Mouse (Mus musculus): ENCODE data around the gene Cacna1b. TPM values are rescaled to one million over a fixed set of nuclear protein-coding genes. Genes with fewer than 3 reads are reported as not detected.

The Cacna1b gene
- total RNA-seq, 2 experiments from 2014 or later = 94.8 to 105 TPM

DNA sequence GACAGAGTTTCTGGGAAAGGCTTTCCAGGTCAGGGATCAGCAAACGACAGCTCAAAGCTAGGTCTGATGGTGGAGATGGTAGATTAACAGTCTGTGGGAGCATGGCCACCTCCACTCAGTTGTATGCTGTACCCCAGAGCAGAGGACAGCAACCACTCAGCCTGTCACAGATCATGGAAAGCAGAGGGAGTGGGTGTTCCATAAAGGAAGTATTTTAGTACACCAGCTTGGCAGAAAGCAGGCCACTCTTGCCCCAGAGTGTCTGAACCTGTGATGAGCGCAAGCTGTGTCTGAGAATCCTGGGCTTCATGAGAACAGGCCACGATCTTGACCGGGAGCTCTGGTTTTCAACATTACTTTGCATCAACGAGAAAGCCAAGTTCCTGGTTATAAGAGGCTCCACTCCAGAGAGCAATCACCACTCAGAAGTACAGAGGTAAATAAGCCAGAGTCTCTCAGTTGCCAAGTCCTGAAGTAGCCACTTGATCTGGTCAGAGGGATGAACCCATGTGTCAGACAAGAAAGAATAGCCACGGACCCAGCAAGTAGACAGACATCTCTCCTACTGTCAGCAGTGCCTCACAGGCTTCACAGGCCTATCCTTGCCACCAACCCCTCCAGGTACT is 103.7 kb downstream of the Cacna1b start:
- no peak for DNase-seq (ENCODE audit: low spot score in 2 of 2)

DNA sequence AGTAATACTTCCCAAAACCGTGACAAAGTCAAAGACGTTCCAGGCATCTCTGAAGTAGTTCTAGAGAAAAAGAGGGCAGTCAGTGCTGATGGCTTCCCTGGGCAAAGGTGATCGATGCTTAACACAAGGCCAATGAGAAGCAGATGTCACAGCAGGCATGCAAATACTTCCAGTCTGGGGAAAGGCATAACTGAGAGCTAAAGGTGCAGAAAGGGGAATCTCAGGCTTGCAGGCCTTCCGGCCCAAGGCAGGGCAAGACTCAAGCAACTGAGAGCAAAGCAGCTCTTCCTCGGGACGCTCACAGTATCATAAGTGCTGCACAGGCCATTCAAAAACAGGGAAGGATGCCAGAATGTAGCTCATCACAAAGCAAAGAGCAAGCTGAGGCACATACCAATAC is 114.4 kb downstream of the Cacna1b start:
- DNase-seq (ENCODE audit: low spot score in 2 of 2) = no peak

GRCm38 (mm10) chr2:24646452-24647146 is 116.4 kb downstream of the Cacna1b start:
- no peak for DNase-seq (ENCODE audit: low spot score in 2 of 2)

- no peak for DNase-seq (ENCODE audit: low spot score in 2 of 2)
Observed at GRCm38 (mm10) chr2:24642834-24643233, 120.1 kb downstream of the Cacna1b start.

- no peak for DNase-seq (ENCODE audit: low spot score in 2 of 2)
Observed at GRCm38 (mm10) chr2:24638102-24638954, 124.6 kb downstream of the Cacna1b start.

DNA sequence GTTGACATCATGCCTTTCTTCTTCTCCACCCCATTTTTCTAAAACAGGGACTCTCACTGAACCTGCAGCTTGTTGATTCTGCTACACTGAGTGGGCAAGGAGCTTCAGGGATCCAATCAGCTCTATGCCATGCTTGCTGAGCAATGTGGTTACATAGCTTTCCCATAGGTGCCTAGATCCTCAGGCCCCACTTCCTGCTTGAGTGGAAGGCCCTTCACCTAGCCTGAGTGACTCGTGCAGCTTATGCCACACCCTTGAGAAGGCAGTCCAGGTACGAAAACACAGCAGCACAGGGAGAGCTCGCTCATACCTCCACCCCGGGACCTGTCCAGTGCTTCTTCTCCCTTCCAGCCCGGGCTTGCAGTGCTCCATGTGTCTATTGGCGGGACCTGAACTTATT is 129.3 kb downstream of the Cacna1b start:
- no peak for DNase-seq (ENCODE audit: low spot score in 2 of 2)

- DNase-seq (ENCODE audit: low spot score in 2 of 2) = no peak
Observed at GRCm38 (mm10) chr2:24617141-24617540, 145.8 kb downstream of the Cacna1b start.

DNA sequence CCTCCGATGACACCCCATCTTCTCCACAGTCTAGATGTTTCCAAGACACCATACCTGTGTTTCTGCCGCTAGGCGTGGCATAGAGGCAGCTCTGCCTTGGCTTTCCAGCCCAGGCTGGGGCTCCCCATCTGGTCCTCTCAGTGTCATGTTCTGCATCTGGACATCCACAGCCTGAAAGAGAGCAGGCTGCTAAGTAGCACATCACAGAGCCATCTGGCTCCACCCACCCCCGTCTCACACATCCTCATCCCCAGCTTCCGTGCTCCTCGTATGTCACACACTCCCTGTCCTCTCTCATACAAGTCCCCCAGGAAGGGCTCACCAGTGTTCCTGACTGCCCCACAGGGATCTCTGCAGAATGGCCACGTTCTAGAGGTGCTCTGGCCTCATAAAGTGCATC is 153.2 kb downstream of the Cacna1b start:
- DNase-seq (ENCODE audit: low spot score in 2 of 2) = peak in 1 of 2 experiments; percentile 28

- no peak for DNase-seq (ENCODE audit: low spot score in 2 of 2)
Observed at GRCm38 (mm10) chr2:24608765-24609138, 154.2 kb downstream of the Cacna1b start.

- no peak for DNase-seq (ENCODE audit: low spot score in 2 of 2)
Observed at GRCm38 (mm10) chr2:24607905-24608764, 154.8 kb downstream of the Cacna1b start.

GRCm38 (mm10) chr2:24606531-24606930 is 156.4 kb downstream of the Cacna1b start:
- DNase-seq (ENCODE audit: low spot score in 2 of 2) = no peak

DNA sequence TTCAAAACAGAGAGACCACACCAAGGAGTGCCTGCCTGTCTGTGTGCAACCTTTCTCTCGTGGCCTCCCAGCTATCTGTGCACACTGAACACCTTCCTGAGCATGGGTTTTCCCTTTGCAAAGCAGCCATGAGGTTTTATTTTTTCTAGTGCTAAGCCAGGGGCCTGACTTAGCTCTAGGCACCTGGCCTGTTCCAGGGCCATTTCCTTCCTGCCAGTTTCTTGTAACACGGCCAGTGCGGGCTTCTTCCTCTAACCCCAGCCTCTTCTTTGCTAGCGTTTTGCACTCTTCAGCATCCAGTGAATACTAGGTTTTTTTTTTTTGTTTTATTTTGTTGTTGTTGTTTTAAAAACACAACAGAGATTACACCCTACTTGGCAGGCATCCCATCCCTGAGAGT is 157.9 kb downstream of the Cacna1b start:
- no peak for DNase-seq (ENCODE audit: low spot score in 2 of 2)

DNA sequence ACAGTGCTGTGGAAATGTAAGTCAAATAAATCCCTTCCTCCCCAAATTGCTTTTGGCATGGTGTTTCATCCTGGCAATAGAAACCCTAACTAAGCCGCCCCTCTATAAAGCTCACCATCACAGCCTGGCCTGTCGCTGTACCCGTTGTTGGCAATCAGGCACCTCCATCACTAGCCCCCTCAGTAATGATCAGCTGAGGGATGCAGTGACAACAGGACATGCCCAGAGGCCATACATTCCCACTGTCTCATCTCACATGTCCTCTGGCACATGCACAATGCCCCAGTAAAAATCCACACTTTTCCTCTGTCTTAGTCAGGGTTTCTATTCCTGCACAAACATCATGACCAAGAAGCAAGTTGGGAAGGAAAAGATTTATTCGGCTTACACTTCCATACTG is 173.5 kb downstream of the Cacna1b start:
- DNase-seq (ENCODE audit: low spot score in 2 of 2) = no peak

DNA sequence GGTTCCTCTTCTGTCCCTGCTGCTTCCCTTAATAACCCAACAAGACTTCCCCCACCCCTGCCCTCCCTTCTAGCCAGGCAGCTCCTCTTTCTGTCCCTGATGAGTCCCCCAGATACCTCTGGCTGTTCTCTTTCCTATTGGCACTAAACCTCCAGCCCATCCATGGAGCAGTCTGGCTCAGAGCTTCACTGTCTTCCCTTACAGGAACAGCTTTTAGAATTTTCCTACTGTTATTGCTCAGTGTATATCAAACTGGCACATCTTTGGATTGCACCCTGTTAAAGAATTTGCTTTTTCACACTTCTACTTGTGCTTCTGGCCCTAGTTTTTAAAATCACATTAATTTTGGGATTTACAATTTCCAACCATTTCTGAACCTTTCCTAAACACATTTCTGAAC is 175.0 kb downstream of the Cacna1b start:
- DNase-seq (ENCODE audit: low spot score in 2 of 2) = no peak

GRCm38 (mm10) chr2:24574616-24575015 is 188.3 kb downstream of the Cacna1b start:
- DNase-seq (ENCODE audit: low spot score in 2 of 2) = peak; percentile 36 to 65

- no peak for DNase-seq (ENCODE audit: low spot score in 2 of 2)
Observed at GRCm38 (mm10) chr2:24570917-24571316, 192.0 kb downstream of the Cacna1b start.

- DNase-seq (ENCODE audit: low spot score in 2 of 2) = peak in 1 of 2 experiments; percentile 74
Observed at GRCm38 (mm10) chr2:24568555-24568954, 194.4 kb downstream of the Cacna1b start.

DNA sequence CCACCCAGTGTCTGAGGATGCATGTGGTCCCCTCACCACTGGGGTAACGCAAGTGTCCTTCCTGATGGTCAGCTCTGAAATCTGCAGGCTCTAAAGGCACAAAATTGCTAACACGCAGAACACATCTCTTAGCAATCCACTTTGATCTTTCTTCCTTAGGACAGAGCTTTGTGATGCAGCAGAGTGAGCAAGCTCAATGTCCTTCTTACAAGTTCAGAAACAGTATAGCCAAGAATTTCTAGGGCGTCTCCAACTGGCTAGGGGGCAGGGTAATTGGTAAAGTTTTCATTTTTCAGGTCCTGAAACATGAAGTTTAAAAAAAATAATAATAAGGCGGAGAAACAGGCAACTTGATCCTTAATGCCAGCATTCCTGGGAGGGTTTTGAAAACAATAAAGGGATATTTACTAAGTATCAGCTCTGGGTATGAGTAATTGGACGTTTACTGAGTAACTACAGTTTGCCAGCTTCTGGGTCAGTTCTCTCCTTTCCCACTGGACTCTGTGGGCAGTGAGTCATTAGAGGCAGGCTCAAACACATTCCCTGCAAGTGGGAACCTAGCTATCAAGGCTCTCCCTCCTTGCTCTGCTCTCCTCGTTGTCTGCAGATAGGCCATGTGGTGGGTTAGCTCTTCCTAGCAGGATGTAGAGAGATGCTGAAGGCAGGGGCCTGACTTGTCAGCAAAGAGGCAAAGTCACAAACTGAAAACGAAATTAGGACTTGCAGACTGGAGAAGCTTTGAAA is 200.2 kb downstream of the Cacna1b start:
- no peak for DNase-seq (ENCODE audit: low spot score in 2 of 2)

- DNase-seq (ENCODE audit: low spot score in 2 of 2) = no peak
Observed at GRCm38 (mm10) chr2:24561946-24562345, 201.0 kb downstream of the Cacna1b start.

DNA sequence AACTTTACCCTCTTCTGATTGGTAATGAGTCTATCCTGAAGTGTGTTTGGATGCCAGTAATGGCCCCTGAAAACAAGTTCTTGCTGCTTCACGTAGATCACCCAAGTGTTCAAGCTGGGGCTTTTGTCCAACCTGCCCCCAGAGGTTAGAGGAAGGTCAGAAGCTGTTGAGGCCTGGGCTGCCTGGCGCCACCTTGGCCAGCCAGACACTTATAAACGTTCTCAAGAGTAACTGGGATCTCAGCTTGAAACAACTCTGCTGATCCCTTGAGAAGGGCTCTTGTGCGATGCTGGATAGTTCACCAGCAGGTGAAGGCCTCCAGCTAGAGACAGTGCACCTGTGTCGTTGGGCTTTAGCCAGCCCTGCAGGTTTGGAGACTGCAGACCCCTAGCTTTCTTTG is 202.8 kb downstream of the Cacna1b start:
- no peak for DNase-seq (ENCODE audit: low spot score in 2 of 2)
